ENCODE assay signal across 8 mouse cellular contexts in the genomic region with DNA sequence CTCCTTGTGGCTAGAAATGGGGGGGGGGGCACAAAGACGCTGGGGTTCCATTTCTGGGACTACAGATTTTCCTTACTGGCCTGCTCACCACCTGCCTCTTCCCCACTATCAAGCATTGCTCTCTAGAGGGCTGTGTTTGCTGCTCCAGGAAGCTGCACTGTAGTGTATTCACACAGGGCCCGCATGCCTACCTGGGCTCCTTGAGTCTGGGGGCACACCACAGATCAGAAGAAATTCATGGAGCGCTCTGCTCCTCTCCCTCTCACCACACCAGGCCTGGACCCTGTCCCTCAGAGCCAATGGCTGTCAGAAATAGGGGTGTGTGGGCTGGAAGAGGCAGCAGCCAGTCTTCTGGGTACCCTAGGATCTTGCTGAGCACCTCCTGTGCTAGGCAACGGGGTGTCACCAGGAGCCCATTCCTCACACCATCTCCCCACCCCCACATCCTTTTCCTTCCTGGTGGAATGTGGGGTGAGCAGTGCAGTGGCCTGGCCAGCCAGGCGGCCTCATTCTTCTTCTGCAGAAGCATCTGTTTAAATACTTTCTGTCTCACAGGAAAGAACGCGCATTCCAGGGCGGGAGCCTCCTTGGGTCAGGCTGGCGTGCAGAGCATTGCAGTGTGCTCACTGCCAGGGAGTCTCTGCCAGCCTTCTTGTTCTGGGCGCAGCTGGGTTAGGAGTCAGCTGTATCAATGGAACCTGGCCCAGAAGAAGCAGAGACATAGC. TPM values are rescaled to one million over a fixed set of nuclear protein-coding genes. Genes with fewer than 3 reads are reported as not detected.
DNase-seq lines count a peak whose midpoint lies in the region; ATAC-seq lines count a peak whose summit lies in the region.

No protein-coding gene starts in this region.

- no peaks in the 10 kb centered on the region for H3K9me3 ChIP-seq in forebrain, embryonic 11.5 days (ENCODE audit: control insufficient read depth, low read length)
- H3K9me3 ChIP-seq in limb, embryonic 11.5 days (ENCODE audit: control insufficient read depth, low read length), result no peaks in the 10 kb centered on the region

- peaks cover 24% of the 10 kb centered on the region for H3K4me1 ChIP-seq in forebrain, embryonic 11.5 days (replicated peaks; ENCODE audit: control insufficient read depth, insufficient read depth, low read length)
- H3K4me1 ChIP-seq in limb, embryonic 11.5 days (ENCODE audit: control insufficient read depth, insufficient read depth, low read length), result peaks cover 30% of the 10 kb centered on the region

- intact Hi-C loops in heart, postnatal 36 days (cut with DNase I), result no loop called here

- ATAC-seq in forebrain, embryonic 11.5 days (replicated peaks; ENCODE audit: low FRiP score), result no peak
- peak; percentile 60 for ATAC-seq in limb, embryonic 11.5 days (ENCODE audit: insufficient number of reproducible peaks, low FRiP score, low TSS enrichment, low read depth)

- peak overlapping the region; percentile 23; the same call in 1 of the 2 replicates for H3K9ac ChIP-seq in forebrain, embryonic 11.5 days (ENCODE audit: low read length)
- no peak overlapping the region for H3K9ac ChIP-seq in limb, embryonic 11.5 days (ENCODE audit: low read length)

- H3K27ac ChIP-seq in forebrain, embryonic 11.5 days (ENCODE audit: low read depth, low read length), result peak overlapping the region; percentile 46; the same call in 1 of the 2 replicates
- H3K27ac ChIP-seq in limb, embryonic 11.5 days (replicated peaks; ENCODE audit: low read depth, low read length), result peak overlapping the region; percentile 37; the same call in 1 of the 2 replicates

- peaks cover 2% of the 10 kb centered on the region; the same call in 1 of the 2 replicates for H3K27me3 ChIP-seq in forebrain, embryonic 11.5 days (ENCODE audit: control insufficient read depth, insufficient read depth, low read length)
- no peaks in the 10 kb centered on the region for H3K27me3 ChIP-seq in limb, embryonic 11.5 days (ENCODE audit: control insufficient read depth, insufficient read depth, low read length)

- no peak overlapping the region for H3K4me3 ChIP-seq in forebrain, embryonic 11.5 days (ENCODE audit: low read depth, low read length)
- H3K4me3 ChIP-seq in limb, embryonic 11.5 days (ENCODE audit: low read depth, low read length), result no peak overlapping the region

- H3K4me2 ChIP-seq in forebrain, embryonic 11.5 days (ENCODE audit: low read depth, low read length, severe bottlenecking), result no peak overlapping the region
- peak overlapping the region; percentile 15; the same call in 1 of the 2 replicates for H3K4me2 ChIP-seq in limb, embryonic 11.5 days (ENCODE audit: low read depth, severe bottlenecking)

- no peaks in the 10 kb centered on the region for H3K36me3 ChIP-seq in forebrain, embryonic 11.5 days (ENCODE audit: control insufficient read depth, insufficient read depth, low read length)
- H3K36me3 ChIP-seq in limb, embryonic 11.5 days (ENCODE audit: control insufficient read depth, insufficient read depth, low read length), result no peaks in the 10 kb centered on the region

- peak; percentile 23 for DNase-seq in cerebellum, adult 11-12 months
- DNase-seq in cerebellum, adult 11 months, result no peak
- DNase-seq in forebrain, embryonic 11.5 days (ENCODE audit: low spot score), result no peak
- DNase-seq in heart, postnatal 36 days, result peak; percentile 64 to 69
- DNase-seq in limb, embryonic 11.5 days (ENCODE audit: low spot score), result peak; percentile 72
- peak; percentile 73 for DNase-seq in neural tube, embryonic 10.5 days (ENCODE audit: extremely low spot score, low spot score)
- DNase-seq in thymus, postnatal 0 days (ENCODE audit: low spot score), result no peak
- no peak for DNase-seq in cerebellum, adult 9-11 months

- 40% methylated on average over 10 of the region's 10 CpGs for WGBS in forebrain, embryonic 11.5 days
- 23% methylated on average over 10 of the region's 10 CpGs for WGBS in limb, embryonic 11.5 days

RNA-seq across cellular contexts. Expression of a gene that starts 31.4 kb away (rescaled TPM):
- 70.8 and 71.7 TPM in 2 replicates for polyA plus RNA-seq in forebrain, embryonic 11.5 days (2014; fragmentation: Nextera tagmentation; extraction: Ambion mirVana)
- 100 to 1,000 TPM; 273 to 312 TPM for total RNA-seq in heart, postnatal 36 days (2021)
- polyA plus RNA-seq in limb, embryonic 11.5 days (2014; fragmentation: Nextera tagmentation; extraction: Ambion mirVana), result 59.3 and 60.4 TPM in 2 replicates
- 90.0 and 95.0 TPM in 2 replicates for polyA plus RNA-seq in thymus, postnatal 0 days (2015; fragmentation: Nextera tagmentation; extraction: Ambion mirVana)

Comparison
In these comparisons a context has a peak if more than half of its experiments do, and no peak if none do; other contexts are left out.
1. DNase-seq: peak in cerebellum, adult 11-12 months (single experiment), heart, postnatal 36 days (2 of 2), limb, embryonic 11.5 days (single experiment) and neural tube, embryonic 10.5 days (single experiment); none in cerebellum, adult 11 months (single experiment), forebrain, embryonic 11.5 days (single experiment), thymus, postnatal 0 days (single experiment) and cerebellum, adult 9-11 months (single experiment).